Comparison of ENCODE assay signal across 19 mouse cellular contexts in genomic region chr3:126870688-126871087, GRCm38 (mm10).
DNase-seq lines count a peak whose midpoint lies in the region; ATAC-seq and TF ChIP-seq lines count a peak whose summit lies in the region.
"Had no signal": no experiment of that assay in that cellular context is flagged by ENCODE, and none has a peak within 500 bp of the region (broad histone marks: within the 10 kb centered on the region; RNA-seq: fewer than 3 reads in every experiment).

No protein-coding gene starts in this region.

- 44% methylated on average over 1 of the region's 1 CpGs for WGBS in lung, postnatal 0 days

- no peak for TF ChIP-seq CTCF in lung, postnatal 0 days (IDR thresholded peaks at IDR 0.05)

- H3K36me3 ChIP-seq in lung, postnatal 0 days (ENCODE audit: insufficient read depth, low read length) = no peaks in the 10 kb centered on the region
- H3K36me3 ChIP-seq: G1E had no signal

- no peak overlapping the region for H3K4me2 ChIP-seq in lung, postnatal 0 days (replicated peaks; ENCODE audit: low read depth, low read length)

- peak; percentile 51 for DNase-seq in lung, postnatal 0 days (ENCODE audit: low spot score)
- DNase-seq in lung, postnatal 14 days = no peak
- peak; percentile 8 for DNase-seq in lung, postnatal 36 days
- no peak for DNase-seq in lung, adult 18-20 months
- DNase-seq: adrenal gland, adult 2 months; adrenal gland, adult 8-10 months; adrenal gland, postnatal 10 days; adrenal gland, postnatal 14 days; adrenal gland, postnatal 25 days; adrenal gland, postnatal 36 days; B cell, adult 2 months; cerebellum, adult 11 months; cerebellum, adult 11-12 months; cerebellum, adult 18-20 months had no signal

- H3K27me3 ChIP-seq in lung, postnatal 0 days (replicated peaks; ENCODE audit: insufficient read depth, low read length) = no peaks in the 10 kb centered on the region
- H3K27me3 ChIP-seq: CH12.LX, Patski had no signal

- H3K27ac ChIP-seq in lung, postnatal 0 days (ENCODE audit: low read length) = no peak overlapping the region

- peak; percentile 67 for ATAC-seq in lung, postnatal 0 days
- ATAC-seq: activated CD4-positive, CD25-positive, alpha-beta regulatory T cell, adult 4 months; CD4-positive, CD25-positive, alpha-beta regulatory T cell, adult 4 months had no signal

- no peak overlapping the region for H3K9ac ChIP-seq in lung, postnatal 0 days (replicated peaks; ENCODE audit: low read depth)

- H3K4me3 ChIP-seq in lung, postnatal 0 days (ENCODE audit: low read depth, low read length) = no peak overlapping the region

- TF ChIP-seq EP300 in lung, postnatal 0 days (IDR thresholded peaks at IDR 0.05) = peak; percentile 43; the same call in 1 of the 2 replicates

- H3K9me3 ChIP-seq in lung, postnatal 0 days (ENCODE audit: low read length) = no peaks in the 10 kb centered on the region
- H3K9me3 ChIP-seq: G1E had no signal

- H3K4me1 ChIP-seq in lung, postnatal 0 days (ENCODE audit: insufficient read depth, low read depth, low read length) = no peaks in the 10 kb centered on the region; the same call in 1 of the 2 replicates

Comparison
In these comparisons a context has a peak if more than half of its experiments do, and no peak if none do; other contexts are left out.
1. DNase-seq: peak in lung, postnatal 0 days (single experiment) and lung, postnatal 36 days (single experiment); none in lung, postnatal 14 days (single experiment) and lung, adult 18-20 months (0 of 2).